Mouse (Mus musculus): Measurements from ENCODE around the gene St8sia4.

DNA sequence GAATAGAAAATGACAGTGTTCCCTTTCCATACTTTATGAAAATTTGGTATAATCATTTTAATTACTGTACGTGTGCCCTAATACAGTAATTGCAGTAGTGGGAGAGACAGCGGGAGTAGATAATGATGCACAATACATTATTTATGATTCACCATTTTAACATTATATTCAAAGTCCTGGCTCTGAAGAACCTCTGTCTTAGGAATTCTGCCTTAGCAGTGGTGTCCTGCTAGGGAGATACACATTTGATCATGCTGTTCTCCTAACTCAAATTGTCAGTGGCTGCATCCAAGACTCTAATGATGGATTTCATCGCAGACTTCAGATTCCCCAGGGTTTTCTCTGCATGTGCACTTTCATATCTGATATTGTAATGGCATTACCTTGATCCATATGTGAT lies 28.4 kb downstream of the St8sia4 start:
- TF ChIP-seq POLR2A (IDR thresholded peaks at IDR 0.05; ENCODE audit: low read depth, low read length) (no peak), CTCF (conservative IDR thresholded peaks at IDR 0.05; ENCODE audit: insufficient read depth, insufficient read length, low read depth, low read length) (no peak)

Measured in kidney, adult 2 months (tissue).